Mouse (Mus musculus) T-helper 17 cell (primary cell): ENCODE measurements at regions not wholly inside any gene's neighbourhood (a gene's known extent, or its start where the extent isn't known, plus 50 kb on each side); places are given as distances from the start of the nearest gene placed in this dataset.

ENCODE experiments used
- in situ Hi-C, 2 experiments: fragments of 300-600 bp; cut with MboI, MseI; formaldehyde crosslinking; loops; 1 replicate in 1 of 2; 2 replicates in 1 of 2; pipeline ENCODE4 v1.15.1; 2025; ENCODE audit warnings: high pct_unique_total_duplicates in 2 of 2

- in situ Hi-C loops = no loop called here
Observed at GRCm38 (mm10) chr14:109583084-109583483, 669.1 kb upstream of the Slitrk1 start.

- in situ Hi-C loops = no loop called here
Observed at GRCm38 (mm10) chr14:109579672-109580071, 665.7 kb upstream of the Slitrk1 start.

GRCm38 (mm10) chr14:109550603-109551002, 636.6 kb upstream of the Slitrk1 start:
- in situ Hi-C loops = no loop called here

- in situ Hi-C loops = loop anchor here in 1 of 2 experiments (10.0 kb wide), 1 partner anchor 190 kb away; no protein-coding TSS in a partner anchor
Observed at GRCm38 (mm10) chr14:109514920-109515319, 601.0 kb upstream of the Slitrk1 start.
